Mouse (Mus musculus) liver, postnatal 0 days (tissue): ENCODE data around the gene Wdtc1. TPM values are rescaled to one million over a fixed set of nuclear protein-coding genes. Genes with fewer than 3 reads are reported as not detected.

Source experiments
- ATAC-seq: fragments of 200-750 bp; cut with Nextera tagmentation; 2 replicates; pipeline ENCODE4 v1.8.0; 2017; ENCODE audit warnings: mild to moderate bottlenecking, moderate library complexity
- DNase-seq: peaks from one replicate; pipeline ENCODE4 v3.0.0-alpha.2; 2016
- H3K27ac ChIP-seq: fragments of 300-500 bp; sonication (generic); 2 replicates; pipeline ENCODE4 v1.5.1; 2014; ENCODE audit warnings: antibody characterized with exemption, moderate library complexity, mild to moderate bottlenecking, low read depth
- H3K27me3 ChIP-seq: fragments of 300-500 bp; sonication (generic); 2 replicates; pipeline ENCODE4 v1.6.1; 2014; ENCODE audit warnings: low read length, control low read depth, mixed read lengths; ENCODE audit not compliant: insufficient read depth
- H3K36me3 ChIP-seq: fragments of 300-500 bp; sonication (generic); replicated peaks from 2 replicates; pipeline ENCODE4 v1.6.1; 2014; ENCODE audit warnings: mild to moderate bottlenecking, control low read depth, low read length, moderate library complexity, mixed read lengths; ENCODE audit not compliant: insufficient read depth
- H3K4me1 ChIP-seq: fragments of 300-500 bp; sonication (generic); 2 replicates; pipeline ENCODE4 v1.6.1; 2014; ENCODE audit warnings: antibody characterized with exemption, mild to moderate bottlenecking, control low read depth; ENCODE audit not compliant: insufficient read depth
- H3K4me2 ChIP-seq: fragments of 300-500 bp; sonication (generic); 2 replicates; pipeline ENCODE4 v1.6.1; 2014; ENCODE audit warnings: low read depth, mild to moderate bottlenecking, low read length, moderate library complexity, mixed read lengths
- H3K4me3 ChIP-seq: fragments of 300-500 bp; sonication (generic); 2 replicates; pipeline ENCODE4 v1.5.1; 2014; ENCODE audit warnings: low read depth, low read length
- H3K9ac ChIP-seq: fragments of 300-500 bp; sonication (generic); replicated peaks from 2 replicates; pipeline ENCODE4 v1.6.1; 2014; ENCODE audit warnings: mild to moderate bottlenecking, moderate library complexity
- H3K9me3 ChIP-seq: fragments of 300-500 bp; sonication (generic); 2 replicates; pipeline ENCODE4 v1.6.1; 2016; ENCODE audit warnings: mild to moderate bottlenecking, control low read depth, low read length, mixed read lengths
- CTCF ChIP-seq: sonication (generic); IDR thresholded peaks from 2 replicates; pipeline ENCODE4 v1.5.1; 2016; ENCODE audit warnings: antibody characterized with exemption, low read depth
- EP300 ChIP-seq: IDR thresholded peaks from 2 replicates; pipeline ENCODE4 v1.6.1; 2016; ENCODE audit warnings: antibody characterized with exemption, low read depth, mild to moderate bottlenecking
- WGBS: fragments of 180-500 bp; shearing (Covaris S2); extraction: QIAGEN DNeasy Blood & Tissue Kit; methylation state at CpG from one replicate; pipeline ENCODE4 v1.1.7; 2014; ENCODE audit not compliant: insufficient replicate concordance; 5-methylcytosine and 5-hydroxymethylcytosine counted together
- polyA plus RNA-seq: library from polyadenylated mRNA; unstranded; fragments of >200 nt; fragmentation: Nextera tagmentation; extraction: Ambion mirVana; gene quantifications from 2 replicates; pipeline ENCODE4 v1.2.1, GENCODE M21; 2015

The Wdtc1 gene
- polyA plus RNA-seq, 1 experiment from 2014 or later: 5.3 TPM

DNA sequence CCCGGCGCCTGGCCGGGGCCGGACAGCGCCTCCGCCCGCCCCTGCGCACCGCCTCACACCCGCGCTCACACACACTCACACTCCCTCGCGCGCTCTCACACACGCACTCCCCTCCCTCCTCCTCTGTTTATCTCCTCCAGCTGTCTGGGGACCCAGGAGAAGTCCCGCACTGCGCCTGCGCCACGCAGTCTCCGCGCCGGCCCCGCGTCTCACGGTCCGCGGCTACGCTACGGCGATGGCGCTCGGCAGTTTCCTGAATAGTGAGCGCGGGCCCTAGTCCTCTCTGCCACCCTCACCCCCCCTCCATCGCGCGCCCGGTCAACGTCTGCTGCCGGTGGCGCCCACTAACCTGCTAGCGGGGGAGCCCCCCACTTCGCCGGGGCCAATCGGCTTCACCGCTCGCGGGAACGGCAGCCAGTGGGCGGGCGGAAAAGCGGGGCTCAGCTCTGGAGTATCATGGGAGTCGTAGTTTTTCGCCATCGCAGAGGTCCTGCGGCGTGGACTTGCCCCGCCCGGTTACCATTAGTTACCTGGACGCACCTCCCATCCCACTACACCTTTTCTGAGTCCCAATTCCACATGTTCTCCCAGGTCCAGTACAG is 14.0 kb downstream of the Wdtc1 start:
- Histone ChIP-seq H3K27me3 (peaks cover 5% of the 10 kb centered on the region; the same call in 1 of the 2 replicates), H3K4me2 (peak overlapping the region; percentile 98), H3K4me3 (peak overlapping the region; percentile 94), H3K9me3 (no peaks in the 10 kb centered on the region), H3K36me3 (no peaks in the 10 kb centered on the region), H3K4me1 (peaks cover 11% of the 10 kb centered on the region), H3K27ac (peak overlapping the region; percentile 90), H3K9ac (peak overlapping the region; percentile 87)
- peak; percentile 92 for ATAC-seq
- peak; percentile 94 for DNase-seq
- WGBS: 1% methylated on average over 55 of the region's 60 CpGs
- TF ChIP-seq CTCF: peak; percentile 8; the same call in 1 of the 2 replicates
- no peak for TF ChIP-seq EP300

DNA sequence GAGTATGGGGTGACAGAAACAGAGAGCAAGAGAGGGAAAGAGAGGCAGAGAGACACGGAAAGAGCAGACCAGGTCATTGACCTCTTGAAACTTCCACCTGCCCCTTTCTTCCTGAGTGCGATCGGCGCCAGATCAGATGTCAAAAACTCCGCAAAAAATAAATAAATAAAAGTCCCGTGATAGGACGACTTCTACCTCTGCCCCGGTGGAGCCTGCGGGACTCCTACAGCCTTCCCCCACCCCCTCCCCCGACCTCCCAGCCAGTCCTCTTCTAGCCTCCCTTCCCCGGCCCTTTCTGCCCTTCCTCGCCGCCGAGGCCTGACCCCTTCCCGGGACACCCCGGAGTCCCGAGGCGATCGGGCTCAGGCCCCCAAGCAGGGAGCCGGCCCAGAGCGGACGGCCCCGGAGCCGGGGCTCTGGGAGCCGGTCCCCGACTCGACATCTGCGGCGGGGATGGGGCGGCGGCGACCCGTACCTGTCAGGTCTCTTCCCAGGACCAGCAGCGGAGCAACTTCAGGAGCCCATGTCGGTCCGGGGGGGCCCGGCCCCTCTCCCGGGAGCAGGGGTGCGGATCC is 14.7 kb downstream of the Wdtc1 start:
- peak overlapping the region; percentile 94 for H3K4me3 ChIP-seq
- H3K27me3 ChIP-seq: peaks cover 5% of the 10 kb centered on the region; the same call in 1 of the 2 replicates
- H3K9ac ChIP-seq: peak overlapping the region; percentile 87
- TF ChIP-seq CTCF: no peak
- no peak for TF ChIP-seq EP300
- peak overlapping the region; percentile 98 for H3K4me2 ChIP-seq
- H3K27ac ChIP-seq: peak overlapping the region; percentile 90
- H3K4me1 ChIP-seq: peaks cover 11% of the 10 kb centered on the region
- DNase-seq: no peak
- no peaks in the 10 kb centered on the region for H3K9me3 ChIP-seq
- WGBS: 1% methylated on average over 33 of the region's 39 CpGs
- peak; percentile 26 for ATAC-seq
- H3K36me3 ChIP-seq: no peaks in the 10 kb centered on the region

DNA sequence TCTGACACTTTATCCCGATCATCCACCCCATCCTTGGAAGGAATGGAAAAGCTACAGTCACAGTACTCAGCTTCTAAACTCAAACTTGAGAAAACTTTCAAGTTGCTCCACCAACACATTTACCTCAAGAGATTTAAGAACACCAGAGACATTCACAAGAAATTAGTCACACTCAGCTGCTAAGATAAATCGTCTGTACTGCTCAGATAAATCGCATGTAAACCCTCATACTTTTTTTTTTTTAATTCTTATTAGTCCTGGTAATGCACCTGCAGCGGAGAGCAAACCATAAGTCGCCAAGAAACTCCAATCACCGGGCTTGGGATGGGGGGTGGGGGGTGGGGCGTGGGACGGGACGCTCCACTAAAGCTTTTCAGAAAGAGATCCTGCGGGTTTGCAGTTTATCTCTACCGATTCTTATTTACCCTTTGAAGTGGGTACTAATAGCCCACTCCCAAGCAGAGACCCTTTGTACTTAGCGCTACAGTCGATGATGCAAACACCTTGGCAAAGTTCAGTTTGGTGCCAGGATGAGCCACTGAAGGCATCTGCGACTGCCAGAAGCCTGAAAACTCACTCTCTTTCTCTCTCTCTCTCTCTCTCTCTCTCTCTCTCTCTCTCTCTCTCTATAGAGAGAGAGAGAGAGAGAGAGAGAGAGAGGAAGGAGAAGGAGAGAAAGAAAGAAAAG is 15.3 kb downstream of the Wdtc1 start:
- Histone ChIP-seq H3K36me3 (no peaks in the 10 kb centered on the region), H3K4me1 (peaks cover 15% of the 10 kb centered on the region), H3K4me2 (peak overlapping the region; percentile 98), H3K4me3 (peak overlapping the region; percentile 94), H3K27me3 (peaks cover 5% of the 10 kb centered on the region; the same call in 1 of the 2 replicates), H3K9ac (peak overlapping the region; percentile 87), H3K27ac (peak overlapping the region; percentile 90), H3K9me3 (no peaks in the 10 kb centered on the region)
- ATAC-seq: no peak
- 11% methylated on average over 14 of the region's 14 CpGs for WGBS
- TF ChIP-seq EP300 (no peak), CTCF (no peak)
- DNase-seq: no peak

DNA sequence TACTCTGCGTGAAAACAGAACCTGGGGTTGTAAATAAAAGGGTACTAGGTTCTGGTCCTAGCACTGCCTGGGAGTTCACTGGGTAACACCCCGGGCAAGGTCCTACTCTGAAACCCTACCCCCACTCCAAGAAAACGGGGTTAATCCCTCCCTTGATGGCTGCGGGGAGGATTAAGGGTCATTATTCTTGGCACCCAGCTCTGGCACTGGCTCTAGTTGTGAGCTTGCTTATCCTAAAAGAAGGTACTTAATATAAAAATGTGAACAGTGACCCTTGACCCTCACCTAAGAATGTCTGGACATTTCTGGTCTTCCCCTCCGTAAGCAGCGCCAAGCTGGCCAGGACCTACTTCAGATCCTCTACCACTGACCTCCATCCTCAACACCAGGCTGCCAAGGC is 20.0 kb downstream of the Wdtc1 start:
- no peak overlapping the region for H3K27ac ChIP-seq
- 0 out of 2 replicates have a peak overlapping the region, but pooled peaks have one; percentile 4 for H3K9ac ChIP-seq
- DNase-seq (no peak), ATAC-seq (peak; percentile 15; the same call in 1 of the 2 replicates)
- no peaks in the 10 kb centered on the region for H3K27me3 ChIP-seq
- H3K4me1 ChIP-seq: peaks cover 15% of the 10 kb centered on the region
- H3K4me2 ChIP-seq: no peak overlapping the region
- no peaks in the 10 kb centered on the region for H3K36me3 ChIP-seq
- 79% methylated on average over 6 of the region's 6 CpGs for WGBS
- TF ChIP-seq EP300: no peak
- H3K9me3 ChIP-seq: no peaks in the 10 kb centered on the region
- H3K4me3 ChIP-seq: no peak overlapping the region

DNA sequence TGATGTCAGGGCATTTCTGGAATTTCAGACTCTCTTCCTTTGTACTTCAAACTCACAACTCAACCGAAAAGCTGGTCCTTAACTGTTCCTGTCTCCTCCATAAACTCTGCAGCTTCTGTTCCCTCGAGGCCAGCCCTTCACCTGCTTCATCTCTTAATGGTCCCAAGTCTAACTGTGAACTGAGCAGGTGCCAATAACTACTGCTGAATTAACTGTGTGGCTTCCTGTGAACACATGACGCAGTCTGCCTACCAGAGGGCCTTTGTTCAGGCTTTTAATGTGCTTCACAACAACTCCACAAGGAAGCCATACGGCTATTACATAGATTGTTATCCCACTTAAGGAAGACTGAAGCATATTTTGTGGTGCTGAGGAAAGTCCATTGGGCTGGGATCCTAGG is 23.0 kb downstream of the Wdtc1 start:
- WGBS: 77% methylated on average over 4 of the region's 4 CpGs
- Histone ChIP-seq H3K36me3 (no peaks in the 10 kb centered on the region), H3K27ac (no peak overlapping the region), H3K4me1 (peaks cover 10% of the 10 kb centered on the region), H3K4me3 (no peak overlapping the region), H3K9me3 (no peaks in the 10 kb centered on the region), H3K4me2 (no peak overlapping the region), H3K9ac (no peak overlapping the region), H3K27me3 (no peaks in the 10 kb centered on the region)
- no peak for TF ChIP-seq EP300
- no peak for TF ChIP-seq CTCF
- DNase-seq (no peak), ATAC-seq (no peak)

DNA sequence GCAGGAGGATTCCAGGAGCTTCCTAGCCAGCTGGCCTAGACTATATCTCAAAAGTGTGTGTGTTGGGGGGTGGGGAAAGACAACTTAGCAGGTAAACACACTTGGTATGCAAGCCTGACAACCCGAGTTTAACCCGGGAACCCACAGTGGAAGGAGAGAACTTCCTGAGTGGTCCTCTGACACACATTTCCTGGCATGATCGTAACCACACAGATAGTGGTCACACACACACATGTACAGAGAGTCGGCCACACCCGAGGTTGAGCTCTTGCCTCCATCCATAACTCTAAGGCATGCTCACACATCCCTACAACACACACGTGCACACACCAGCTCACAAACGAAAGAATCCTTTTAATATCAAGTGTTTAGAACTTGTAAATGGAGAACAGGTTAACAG is 25.2 kb downstream of the Wdtc1 start:
- Histone ChIP-seq H3K4me2 (no peak overlapping the region), H3K4me3 (no peak overlapping the region), H3K9ac (no peak overlapping the region), H3K36me3 (peaks cover 4% of the 10 kb centered on the region), H3K9me3 (no peaks in the 10 kb centered on the region), H3K27me3 (no peaks in the 10 kb centered on the region), H3K4me1 (peaks cover 6% of the 10 kb centered on the region), H3K27ac (no peak overlapping the region)
- TF ChIP-seq EP300: no peak
- no peak for TF ChIP-seq CTCF
- no peak for ATAC-seq
- no peak for DNase-seq
- WGBS: 37% methylated on average over 7 of the region's 7 CpGs
